Mouse (Mus musculus) stomach, embryonic 16.5 days (tissue): ENCODE results near the gene Plekhg1. TPM values are rescaled to one million over a fixed set of nuclear protein-coding genes. Genes with fewer than 3 reads are reported as not detected.

Experiments used
- ATAC-seq: fragments of 200-750 bp; cut with Nextera tagmentation; 2 replicates; pipeline ENCODE4 v1.8.0; 2017; ENCODE audit warnings: moderate number of reproducible peaks, moderate TSS enrichment; ENCODE audit not compliant: insufficient read depth, low FRiP score
- H3K27ac ChIP-seq: fragments of 300-500 bp; sonication (generic); 2 replicates; pipeline ENCODE4 v1.5.1; 2014; ENCODE audit warnings: low read length
- H3K27me3 ChIP-seq: fragments of 300-500 bp; sonication (generic); 2 replicates; pipeline ENCODE4 v1.6.1; 2014; ENCODE audit warnings: low read length, control low read depth, mixed read lengths; ENCODE audit not compliant: control insufficient read depth, insufficient read depth
- H3K36me3 ChIP-seq: fragments of 300-500 bp; sonication (generic); 2 replicates; pipeline ENCODE4 v1.6.1; 2014; ENCODE audit warnings: low read length; ENCODE audit not compliant: control insufficient read depth, insufficient read depth
- H3K4me1 ChIP-seq: fragments of 300-500 bp; sonication (generic); 2 replicates; pipeline ENCODE4 v1.6.1; 2014; ENCODE audit warnings: low read length, control low read depth, mixed read lengths; ENCODE audit not compliant: control insufficient read depth, insufficient read depth
- H3K4me2 ChIP-seq: fragments of 300-500 bp; sonication (generic); 2 replicates; pipeline ENCODE4 v1.6.1; 2014; ENCODE audit warnings: low read depth, low read length, mixed read lengths
- H3K4me3 ChIP-seq: fragments of 300-500 bp; sonication (generic); replicated peaks from 2 replicates; pipeline ENCODE4 v1.5.1; 2014; ENCODE audit warnings: mild to moderate bottlenecking, low read length
- H3K9ac ChIP-seq: fragments of 300-500 bp; sonication (generic); 2 replicates; pipeline ENCODE4 v1.6.1; 2014; ENCODE audit warnings: low read length
- H3K9me3 ChIP-seq: fragments of 300-500 bp; sonication (generic); replicated peaks from 2 replicates; pipeline ENCODE4 v1.6.1; 2016; ENCODE audit warnings: low read length, control low read depth; ENCODE audit not compliant: control insufficient read depth
- WGBS: fragments of 180-500 bp; shearing (Covaris S2); extraction: QIAGEN DNeasy Blood & Tissue Kit; methylation state at CpG from one replicate; pipeline ENCODE4 v1.1.7; 2014; 5-methylcytosine and 5-hydroxymethylcytosine counted together
- polyA plus RNA-seq: library from polyadenylated mRNA; unstranded; fragments of >200 nt; fragmentation: Nextera tagmentation; extraction: Ambion mirVana; gene quantifications from 2 replicates; pipeline ENCODE4 v1.2.1, GENCODE M21; 2015

The Plekhg1 gene
- polyA plus RNA-seq, 1 experiment from 2014 or later = 14.0 TPM

- H3K4me3 ChIP-seq = no peak overlapping the region
- no peaks in the 10 kb centered on the region for H3K36me3 ChIP-seq
- WGBS = 69% methylated on average over 11 of the region's 11 CpGs
- H3K27ac ChIP-seq = peak overlapping the region; percentile 36
- H3K27me3 ChIP-seq = no peaks in the 10 kb centered on the region
- ATAC-seq = peak; percentile 35; the same call in 1 of the 2 replicates
- no peaks in the 10 kb centered on the region for H3K9me3 ChIP-seq
- peaks cover 9% of the 10 kb centered on the region for H3K4me1 ChIP-seq
- no peak overlapping the region for H3K9ac ChIP-seq
- no peak overlapping the region for H3K4me2 ChIP-seq
These were observed 91.6 kb downstream of the Plekhg1 start for GRCm38 (mm10) chr10:3831597-3832351.

DNA sequence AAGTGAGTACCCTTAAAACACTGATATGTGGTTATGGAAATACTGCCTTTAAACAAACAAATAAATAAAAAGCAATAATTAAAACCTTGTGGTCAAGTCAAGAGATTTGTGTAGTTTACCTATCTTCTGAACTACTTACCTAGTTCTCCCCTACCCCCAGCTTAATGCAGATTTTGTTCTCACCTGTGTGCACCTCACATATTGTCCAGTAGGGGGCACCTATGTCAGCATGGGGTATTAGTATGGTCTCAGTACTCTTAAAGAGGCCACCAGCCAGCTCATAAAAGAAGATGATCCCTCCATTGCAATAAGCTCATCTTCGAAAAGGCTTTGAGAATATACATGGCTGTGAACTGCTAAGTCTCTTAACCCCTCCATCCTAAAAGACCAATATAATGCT is 93.9 kb downstream of the Plekhg1 start:
- Histone ChIP-seq H3K9ac (no peak overlapping the region), H3K27me3 (no peaks in the 10 kb centered on the region), H3K9me3 (no peaks in the 10 kb centered on the region), H3K27ac (no peak overlapping the region), H3K36me3 (no peaks in the 10 kb centered on the region), H3K4me1 (peaks cover 9% of the 10 kb centered on the region), H3K4me3 (no peak overlapping the region), H3K4me2 (no peak overlapping the region)
- no peak for ATAC-seq
- WGBS = 78% methylated on average over 1 of the region's 1 CpGs

- WGBS = 82% methylated on average over 7 of the region's 7 CpGs
These were observed 94.5 kb downstream of the Plekhg1 start for GRCm38 (mm10) chr10:3834678-3835077.

DNA sequence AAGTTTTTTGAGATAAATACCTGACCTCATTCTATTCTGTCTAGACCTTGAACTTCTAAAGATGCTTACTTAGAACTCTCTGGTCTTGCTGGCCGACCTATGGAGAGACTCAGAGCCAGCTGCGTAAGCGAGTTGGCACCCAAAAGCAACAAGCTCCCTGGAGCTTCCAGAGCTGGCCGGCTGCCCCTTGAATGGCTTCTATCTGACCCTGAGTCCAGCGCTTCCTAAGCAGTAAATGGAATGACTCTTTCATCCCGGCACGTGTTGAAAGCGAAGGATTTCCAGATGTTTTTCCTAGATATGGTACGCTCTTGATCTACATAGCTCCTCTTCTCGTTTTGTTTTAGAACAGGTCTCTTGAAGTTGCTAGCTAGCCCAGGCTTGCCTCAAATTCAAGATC is 95.5 kb downstream of the Plekhg1 start:
- H3K27ac ChIP-seq = no peak overlapping the region
- no peak for ATAC-seq
- WGBS = 74% methylated on average over 10 of the region's 10 CpGs
- H3K4me1 ChIP-seq = peaks cover 11% of the 10 kb centered on the region
- no peak overlapping the region for H3K4me3 ChIP-seq
- H3K27me3 ChIP-seq = no peaks in the 10 kb centered on the region
- no peak overlapping the region for H3K9ac ChIP-seq
- H3K9me3 ChIP-seq = no peaks in the 10 kb centered on the region
- H3K36me3 ChIP-seq = no peaks in the 10 kb centered on the region
- H3K4me2 ChIP-seq = no peak overlapping the region

More at GRCm38 (mm10) chr10:3834678-3835077, 94.5 kb downstream of the Plekhg1 start:
- Histone ChIP-seq H3K27me3 (no peaks in the 10 kb centered on the region), H3K27ac (no peak overlapping the region), H3K4me3 (no peak overlapping the region), H3K4me2 (no peak overlapping the region), H3K4me1 (peaks cover 10% of the 10 kb centered on the region), H3K36me3 (no peaks in the 10 kb centered on the region), H3K9me3 (no peaks in the 10 kb centered on the region), H3K9ac (no peak overlapping the region)
- no peak for ATAC-seq

DNA sequence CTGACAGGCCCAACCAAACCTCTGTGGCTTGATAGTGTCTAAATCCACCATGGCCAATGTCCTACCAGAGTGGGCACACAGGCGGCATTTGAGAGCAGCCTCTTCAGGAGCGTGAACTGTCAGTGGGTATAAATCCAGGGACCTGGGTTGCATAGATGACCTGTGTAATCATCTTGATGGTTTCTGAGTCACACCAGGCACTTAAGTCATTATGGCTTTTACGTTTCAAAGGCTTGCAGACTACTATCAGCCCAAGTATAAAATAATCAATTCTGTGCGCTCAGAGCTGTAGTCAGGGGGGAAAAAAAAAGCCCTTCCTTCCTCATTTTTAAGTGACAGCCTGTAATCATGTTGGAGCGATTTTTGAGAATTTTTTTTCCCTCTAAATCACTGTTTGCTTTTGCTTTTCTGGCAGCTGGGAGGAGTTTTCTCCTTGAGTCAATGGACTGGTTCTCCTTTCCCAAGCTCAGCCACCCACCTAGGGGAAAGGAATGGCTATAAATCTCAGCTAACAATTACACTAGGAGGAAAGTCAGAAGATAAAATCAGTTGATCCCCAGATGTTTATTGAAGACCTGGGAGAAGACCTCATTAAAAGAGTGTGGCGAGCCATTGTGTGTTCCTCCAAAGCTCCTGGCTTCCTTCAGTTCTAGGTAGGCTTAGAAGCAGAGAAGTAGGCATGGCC is 99.7 kb downstream of the Plekhg1 start:
- ATAC-seq = peak; percentile 50; the same call in 1 of the 2 replicates
- peak overlapping the region; percentile 75 for H3K27ac ChIP-seq
- 27% methylated on average over 6 of the region's 6 CpGs for WGBS
- no peak overlapping the region for H3K4me3 ChIP-seq
- H3K27me3 ChIP-seq = no peaks in the 10 kb centered on the region
- no peaks in the 10 kb centered on the region for H3K36me3 ChIP-seq
- no peaks in the 10 kb centered on the region for H3K9me3 ChIP-seq
- no peak overlapping the region for H3K9ac ChIP-seq
- no peak overlapping the region for H3K4me2 ChIP-seq
- 0 out of 2 replicates have a peak, but pooled peaks cover 8% of the 10 kb centered on the region for H3K4me1 ChIP-seq

DNA sequence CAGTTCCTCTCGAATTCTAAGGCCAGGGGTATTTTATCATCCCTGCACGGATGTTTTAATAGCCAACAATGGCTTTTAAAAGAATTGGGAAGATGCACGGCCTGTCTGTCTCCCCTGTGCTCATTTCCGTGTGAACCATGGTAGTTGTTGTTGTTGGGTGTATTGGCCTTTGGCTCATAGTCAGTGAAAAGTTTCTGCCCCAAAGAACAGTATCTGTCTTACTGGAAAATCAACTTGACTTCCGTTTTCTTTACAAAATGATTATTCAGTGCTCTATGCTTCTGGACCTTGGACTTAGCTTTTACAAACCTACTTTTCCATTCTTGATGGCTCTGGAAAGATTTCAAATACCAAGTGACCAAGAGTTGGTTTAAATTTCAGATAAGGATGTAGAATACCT is 104.3 kb downstream of the Plekhg1 start:
- H3K27me3 ChIP-seq = no peaks in the 10 kb centered on the region
- H3K27ac ChIP-seq = peak overlapping the region; percentile 64
- peaks cover 8% of the 10 kb centered on the region; the same call in 1 of the 2 replicates for H3K4me1 ChIP-seq
- H3K4me3 ChIP-seq = no peak overlapping the region
- no peaks in the 10 kb centered on the region for H3K36me3 ChIP-seq
- H3K9me3 ChIP-seq = no peaks in the 10 kb centered on the region
- WGBS = 59% methylated on average over 5 of the region's 5 CpGs
- H3K9ac ChIP-seq = no peak overlapping the region
- peak; percentile 29; the same call in 1 of the 2 replicates for ATAC-seq
- no peak overlapping the region for H3K4me2 ChIP-seq

GRCm38 (mm10) chr10:3847021-3847420 is 106.9 kb downstream of the Plekhg1 start:
- Histone ChIP-seq H3K27me3 (no peaks in the 10 kb centered on the region), H3K9me3 (no peaks in the 10 kb centered on the region), H3K36me3 (no peaks in the 10 kb centered on the region), H3K4me3 (no peak overlapping the region), H3K27ac (no peak overlapping the region), H3K4me1 (peaks cover 4% of the 10 kb centered on the region), H3K9ac (no peak overlapping the region), H3K4me2 (no peak overlapping the region)
- no peak for ATAC-seq
- WGBS = 50% methylated on average over 2 of the region's 2 CpGs

- no peak overlapping the region for H3K4me2 ChIP-seq
- no peak overlapping the region for H3K4me3 ChIP-seq
- WGBS = 12% methylated on average over 2 of the region's 2 CpGs
- peak overlapping the region; percentile 28; the same call in 1 of the 2 replicates for H3K27ac ChIP-seq
- H3K9ac ChIP-seq = no peak overlapping the region
- H3K4me1 ChIP-seq = peaks cover 4% of the 10 kb centered on the region
- H3K36me3 ChIP-seq = no peaks in the 10 kb centered on the region
- no peak for ATAC-seq
- H3K9me3 ChIP-seq = no peaks in the 10 kb centered on the region
- no peaks in the 10 kb centered on the region for H3K27me3 ChIP-seq
These were observed 111.3 kb downstream of the Plekhg1 start for GRCm38 (mm10) chr10:3851461-3851860.

DNA sequence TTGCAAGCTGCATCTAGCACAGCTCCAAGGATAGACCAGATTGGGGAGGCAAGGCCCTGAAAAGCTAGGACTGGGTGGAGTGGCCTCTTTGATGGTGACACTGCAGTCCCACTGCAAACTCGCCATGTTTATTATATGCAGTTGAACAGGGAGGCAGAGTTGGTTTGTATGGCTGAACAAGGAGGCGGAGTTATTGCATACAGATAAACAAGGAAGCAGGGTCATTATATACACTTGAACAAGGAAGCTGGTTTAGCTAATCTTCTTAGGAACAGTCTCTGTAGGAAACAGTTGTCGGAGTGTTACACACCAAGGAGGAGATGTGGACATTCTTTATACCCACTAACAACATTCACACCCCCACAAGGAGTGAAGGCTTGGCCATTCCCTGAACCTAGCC is 112.6 kb downstream of the Plekhg1 start:
- no peak overlapping the region for H3K9ac ChIP-seq
- H3K9me3 ChIP-seq = no peaks in the 10 kb centered on the region
- 79% methylated on average over 3 of the region's 3 CpGs for WGBS
- no peak overlapping the region for H3K4me2 ChIP-seq
- H3K4me1 ChIP-seq = peaks cover 7% of the 10 kb centered on the region
- H3K27me3 ChIP-seq = no peaks in the 10 kb centered on the region
- peak; percentile 53; the same call in 1 of the 2 replicates for ATAC-seq
- H3K4me3 ChIP-seq = no peak overlapping the region
- H3K27ac ChIP-seq = no peak overlapping the region
- H3K36me3 ChIP-seq = no peaks in the 10 kb centered on the region
